Mouse (Mus musculus): ENCODE data around the gene Pakap.

The Pakap gene

DNA sequence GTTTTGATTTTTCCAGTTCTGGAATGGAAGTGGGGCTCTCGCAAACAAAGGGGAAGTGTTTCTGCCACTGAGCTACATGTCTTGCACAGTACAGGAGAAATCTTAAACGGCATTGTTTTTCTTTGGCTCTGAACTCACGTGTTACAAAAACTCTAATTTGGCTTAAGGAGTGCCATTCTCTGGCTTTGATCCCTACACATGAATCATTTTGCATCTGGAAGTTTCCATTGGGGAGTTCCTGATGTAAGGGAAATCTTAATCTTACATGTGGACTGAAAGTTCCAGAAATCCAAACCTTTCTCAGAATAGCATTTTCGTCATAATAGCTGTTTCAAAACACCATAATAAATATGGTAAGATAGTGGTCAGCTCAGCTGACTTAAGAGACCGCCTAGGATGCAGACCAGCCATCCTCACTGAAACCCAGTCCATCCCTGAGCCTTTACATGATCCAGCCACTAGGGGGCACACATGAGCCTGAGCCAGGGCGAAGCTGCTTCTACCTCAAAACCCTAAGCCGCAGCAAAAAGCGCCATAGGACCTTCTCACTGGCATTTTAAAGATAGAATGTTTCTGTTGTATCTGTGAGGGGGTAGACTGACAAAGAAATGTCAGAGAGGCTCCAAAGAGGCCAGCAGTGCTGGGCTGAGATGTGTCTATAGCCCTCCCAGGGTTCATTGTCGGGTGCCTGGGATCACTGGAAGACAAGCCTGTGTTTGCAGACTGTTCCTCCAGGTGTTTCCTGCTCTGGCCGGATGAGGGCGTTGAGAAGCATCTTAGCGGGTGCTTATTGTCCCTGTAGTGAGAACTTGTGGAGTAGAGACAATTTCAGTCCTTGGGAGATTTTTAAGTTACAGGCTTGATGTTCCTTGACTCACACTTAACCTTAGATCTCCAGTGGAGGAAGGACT, 105.3 kb downstream of the Pakap start:
- DNase-seq (ENCODE audit: low spot score in 2 of 2): peak; percentile 42 to 79

DNA sequence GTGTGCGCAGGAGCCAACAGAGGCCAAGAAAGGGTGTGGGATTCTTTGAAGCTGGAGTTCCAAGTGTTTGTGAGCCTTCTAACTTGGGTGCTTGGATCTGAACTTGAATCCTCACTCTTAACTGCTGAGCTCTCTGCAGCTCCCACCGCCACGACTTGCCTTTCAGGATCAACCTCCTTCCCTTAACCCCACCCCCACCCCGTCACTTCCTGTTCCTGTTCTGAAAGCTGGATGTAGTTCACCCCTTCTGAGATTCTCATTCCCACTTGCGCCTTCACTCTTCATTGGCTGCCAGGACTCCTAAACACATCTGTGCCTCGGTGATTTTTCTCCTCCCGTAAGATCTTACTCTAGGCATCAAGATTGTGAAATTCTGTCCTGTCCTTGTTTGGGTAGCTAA, 106.4 kb downstream of the Pakap start:
- DNase-seq (ENCODE audit: low spot score in 2 of 2): no peak

DNA sequence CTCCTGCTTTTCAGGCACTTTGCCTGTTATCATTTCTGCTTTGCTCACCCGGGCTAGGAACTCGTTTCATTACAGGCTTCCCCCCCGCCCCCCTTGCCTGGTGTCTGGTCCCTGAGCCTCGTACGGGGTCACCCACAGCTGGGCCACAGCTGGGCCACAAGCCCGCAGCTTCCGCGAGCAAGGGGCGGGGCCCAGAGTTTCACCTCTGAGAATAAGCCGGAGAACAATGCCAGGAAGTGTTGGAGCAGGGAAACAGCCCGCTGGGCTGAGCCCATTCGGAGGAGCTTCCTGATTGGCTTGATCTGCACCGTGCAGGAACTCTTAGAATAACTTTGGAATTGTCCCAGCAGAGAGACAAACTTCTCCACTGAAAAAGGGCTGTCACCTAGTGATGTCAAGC, 107.4 kb downstream of the Pakap start:
- DNase-seq (ENCODE audit: low spot score in 2 of 2): no peak

DNA sequence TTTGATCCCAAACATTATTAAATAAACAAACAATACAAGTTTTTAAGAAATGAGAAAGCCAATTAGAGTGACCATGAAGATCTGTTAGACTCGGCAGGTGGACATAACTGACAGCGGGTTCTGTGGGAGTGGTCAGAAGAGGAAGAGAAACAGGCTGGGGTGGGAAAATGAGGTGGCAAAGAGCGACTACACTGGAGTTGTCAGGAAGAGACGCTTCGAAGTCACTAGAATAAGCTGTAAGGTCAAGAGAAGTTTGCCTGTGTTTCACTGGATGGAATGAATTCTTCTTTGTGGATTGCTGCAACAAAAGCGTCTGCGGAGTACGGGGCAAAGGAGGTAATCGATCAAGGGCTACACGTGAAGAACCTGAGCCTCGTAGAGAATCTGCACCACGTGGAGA, 109.9 kb downstream of the Pakap start:
- no peak for DNase-seq (ENCODE audit: low spot score in 2 of 2)

DNA sequence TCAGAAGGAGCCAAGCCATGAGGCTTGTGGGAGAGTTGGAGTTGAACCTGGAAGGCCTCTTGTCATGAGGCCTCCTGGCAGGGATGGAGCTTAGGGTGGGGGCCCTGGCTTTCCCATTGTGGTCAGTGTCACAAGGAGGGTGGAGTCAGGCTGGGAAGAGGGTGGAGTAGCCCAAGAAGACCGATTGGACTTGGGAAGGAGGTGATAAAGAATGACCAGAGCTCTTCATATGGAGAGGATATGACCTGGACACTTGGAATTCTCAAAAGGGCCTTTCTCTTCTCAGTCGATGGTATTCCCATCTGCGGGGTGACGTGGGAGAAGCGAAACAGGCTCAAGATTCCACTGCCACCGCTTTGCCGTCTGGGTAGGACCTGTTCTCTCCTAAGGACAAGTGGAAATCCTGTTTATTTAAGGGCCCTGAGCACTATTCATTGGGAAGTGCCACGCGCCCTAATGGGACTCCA, 111.0 kb downstream of the Pakap start:
- no peak for DNase-seq (ENCODE audit: low spot score in 2 of 2)

DNA sequence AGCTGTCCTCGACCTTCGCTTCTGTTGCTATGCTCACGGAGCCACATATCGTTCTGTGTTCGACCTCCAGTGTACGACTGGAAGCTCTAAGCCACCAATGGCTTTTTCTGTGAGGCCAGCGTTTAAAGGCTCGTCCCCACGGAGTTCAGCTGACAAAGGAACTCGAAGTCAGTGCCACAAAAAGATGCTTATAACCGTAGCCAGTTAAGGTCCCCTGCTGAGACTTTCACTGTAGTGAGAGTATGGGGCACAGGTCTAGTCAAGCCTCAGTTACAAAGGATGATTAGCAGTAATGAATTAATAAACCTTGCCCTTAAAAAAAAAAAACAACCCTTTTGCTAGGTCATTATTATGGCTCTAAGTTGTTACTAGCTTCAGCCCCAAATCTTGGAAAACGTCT, 112.2 kb downstream of the Pakap start:
- no peak for DNase-seq (ENCODE audit: low spot score in 2 of 2)

DNA sequence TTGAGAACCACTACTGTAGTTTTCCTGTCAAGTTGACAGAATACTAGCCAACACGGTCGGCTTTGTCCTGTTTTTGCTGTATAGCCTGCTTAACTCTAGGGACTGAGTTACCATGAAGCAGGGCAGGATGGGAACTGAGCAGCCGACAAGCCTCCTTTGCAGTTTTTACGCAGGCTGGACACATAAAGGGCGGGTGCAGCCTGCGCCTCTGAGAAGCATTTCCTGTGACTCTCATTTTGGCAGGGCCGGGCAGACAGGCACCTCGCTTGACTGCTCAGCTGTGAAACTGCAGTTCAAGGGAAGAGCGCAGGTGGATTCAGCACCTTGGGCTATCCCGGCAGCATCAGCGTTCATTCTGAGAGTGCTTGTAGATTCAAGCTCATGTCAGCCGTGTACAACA, 113.5 kb downstream of the Pakap start:
- no peak for DNase-seq (ENCODE audit: low spot score in 2 of 2)

DNA sequence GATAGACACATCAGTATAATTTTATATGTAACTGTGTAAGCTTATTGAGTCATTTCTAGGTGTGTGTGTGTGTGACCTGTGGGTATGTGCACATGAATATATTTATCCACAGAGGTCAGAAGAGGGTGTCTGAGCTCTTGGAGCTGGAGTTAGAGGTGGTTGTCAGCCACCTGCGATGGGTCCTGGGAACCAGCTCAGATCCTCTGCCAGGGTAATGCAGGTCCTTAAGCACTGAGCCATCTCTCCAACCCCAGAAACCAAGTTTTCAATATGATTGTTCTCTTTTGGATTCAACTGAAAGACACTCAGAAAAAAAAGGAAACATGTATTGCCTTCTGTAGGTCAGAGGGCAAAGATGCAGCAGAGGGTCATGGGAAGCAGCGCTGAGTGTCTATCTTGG, 114.4 kb downstream of the Pakap start:
- DNase-seq (ENCODE audit: low spot score in 2 of 2): no peak

DNA sequence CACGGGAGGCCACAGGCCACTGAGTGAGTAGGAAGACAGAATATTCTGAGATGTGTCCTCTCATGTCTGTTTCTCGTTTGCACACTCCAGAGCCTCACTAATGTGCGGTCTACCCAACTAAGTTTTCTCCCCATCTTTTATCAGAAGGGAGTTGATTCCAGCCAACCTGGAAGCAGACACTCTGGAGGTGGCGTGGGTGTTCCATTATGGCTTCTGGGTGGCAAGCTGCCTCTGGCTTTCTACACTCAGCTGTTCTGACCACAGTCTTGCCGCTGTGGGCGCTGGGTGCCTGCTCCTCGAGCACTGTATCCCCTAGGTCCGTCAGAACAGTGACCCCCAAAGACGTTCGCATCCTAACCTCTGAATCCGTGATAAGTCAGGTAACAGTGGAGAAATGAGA, 115.0 kb downstream of the Pakap start:
- DNase-seq (ENCODE audit: low spot score in 2 of 2): no peak

DNA sequence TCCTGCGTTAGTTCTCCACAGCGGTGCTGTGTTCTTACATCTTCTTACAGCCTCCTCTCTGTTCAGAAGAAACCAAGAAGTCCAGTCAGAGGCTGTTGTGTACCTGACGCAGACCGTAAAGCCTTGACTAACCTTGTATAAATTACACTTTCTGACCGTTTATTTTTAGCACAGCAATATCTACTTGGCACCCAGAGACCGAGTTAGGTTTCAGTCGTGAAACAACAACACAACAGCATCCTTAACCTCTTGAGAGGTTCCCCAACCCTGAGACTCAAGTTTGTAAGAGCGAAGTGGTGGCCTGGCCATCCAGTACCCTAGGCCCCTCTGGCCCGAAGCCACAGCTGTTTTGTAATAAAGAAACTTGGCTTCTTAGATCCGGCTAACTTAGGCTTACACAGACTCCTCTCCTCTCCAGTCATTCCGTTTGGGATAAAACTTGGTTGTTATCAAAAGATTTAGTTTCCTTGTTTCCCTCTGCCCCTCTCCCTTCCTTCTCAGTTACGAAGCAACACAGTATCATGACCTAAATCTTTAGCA, 116.8 kb downstream of the Pakap start:
- no peak for DNase-seq (ENCODE audit: low spot score in 2 of 2)

DNA sequence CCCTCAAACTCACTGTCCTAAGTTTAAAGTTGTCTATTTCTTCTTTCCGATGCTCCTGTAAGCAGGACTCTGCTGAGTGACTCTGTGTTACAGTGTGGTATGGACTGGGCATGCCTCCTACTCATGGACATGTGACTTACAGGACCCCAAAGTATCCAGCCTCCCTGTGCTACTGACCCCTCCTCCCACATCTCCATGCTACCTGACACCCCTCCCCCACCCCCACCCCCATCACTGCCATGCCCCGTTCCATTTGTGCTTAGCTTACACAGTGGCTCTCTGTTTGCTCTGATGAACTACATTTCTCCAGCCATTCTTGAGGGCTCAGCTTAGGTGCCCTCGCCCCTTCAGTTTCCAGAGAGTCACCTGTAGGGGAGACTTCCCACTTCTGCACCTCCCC, 118.8 kb downstream of the Pakap start:
- no peak for DNase-seq (ENCODE audit: low spot score in 2 of 2)

DNA sequence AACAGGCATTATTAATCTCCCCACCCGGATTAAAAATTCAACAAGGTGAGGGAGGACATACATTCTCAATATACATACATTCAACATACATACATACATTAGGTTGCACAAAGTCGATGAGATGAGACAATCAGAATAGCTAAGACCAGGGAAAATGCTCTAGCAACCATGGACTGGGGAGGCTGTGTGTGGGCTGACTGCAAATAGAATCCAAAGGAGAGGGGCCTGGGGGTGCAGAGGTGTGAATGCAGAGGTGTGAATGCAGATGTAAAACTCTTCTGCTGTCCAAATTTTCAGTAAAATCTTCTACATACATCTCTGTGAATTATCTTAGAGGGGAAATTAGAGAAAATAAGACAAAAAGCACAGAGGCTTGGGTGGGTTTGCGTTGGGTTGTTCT, 119.6 kb downstream of the Pakap start:
- no peak for DNase-seq (ENCODE audit: low spot score in 2 of 2)

DNA sequence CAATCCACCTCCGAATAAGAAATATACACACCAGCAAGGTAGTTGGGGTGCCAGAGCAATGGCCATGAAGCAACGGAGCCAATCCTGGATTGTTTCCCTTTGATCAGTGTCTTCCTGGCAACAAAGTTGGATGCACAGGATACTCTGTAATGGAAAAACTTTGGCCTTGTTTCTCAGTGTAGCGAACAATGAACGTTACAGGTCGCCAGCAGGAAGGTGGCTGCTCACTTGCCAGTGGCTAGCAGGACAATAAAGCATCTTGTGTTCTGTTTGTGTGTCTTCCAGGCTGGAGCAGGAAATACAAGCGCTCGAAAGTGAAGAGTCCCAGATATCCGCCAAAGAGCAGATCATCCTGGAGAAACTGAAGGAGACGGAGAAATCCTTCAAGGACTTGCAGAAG, 120.2 kb downstream of the Pakap start:
- no peak for DNase-seq (ENCODE audit: low spot score in 2 of 2)

DNA sequence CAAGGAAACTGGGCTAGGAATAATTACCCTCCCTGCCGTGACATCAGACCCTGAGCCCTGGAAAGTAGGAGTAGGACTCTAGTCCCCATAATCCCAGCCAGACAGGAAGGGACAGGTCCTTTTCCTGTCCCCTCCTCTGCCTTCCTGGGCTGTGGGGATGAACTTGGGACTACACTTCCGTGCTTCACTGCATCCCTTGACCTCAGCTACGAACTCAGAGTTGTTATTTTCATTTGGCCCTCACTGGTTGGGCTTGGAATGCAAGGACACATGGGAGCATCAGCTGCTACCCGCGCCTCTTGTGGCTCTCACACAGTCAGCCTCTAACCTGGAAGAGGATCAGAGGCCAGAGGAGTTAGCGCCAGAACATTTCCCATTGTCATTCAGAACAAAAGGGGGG, 122.0 kb downstream of the Pakap start:
- DNase-seq (ENCODE audit: low spot score in 2 of 2): no peak

DNA sequence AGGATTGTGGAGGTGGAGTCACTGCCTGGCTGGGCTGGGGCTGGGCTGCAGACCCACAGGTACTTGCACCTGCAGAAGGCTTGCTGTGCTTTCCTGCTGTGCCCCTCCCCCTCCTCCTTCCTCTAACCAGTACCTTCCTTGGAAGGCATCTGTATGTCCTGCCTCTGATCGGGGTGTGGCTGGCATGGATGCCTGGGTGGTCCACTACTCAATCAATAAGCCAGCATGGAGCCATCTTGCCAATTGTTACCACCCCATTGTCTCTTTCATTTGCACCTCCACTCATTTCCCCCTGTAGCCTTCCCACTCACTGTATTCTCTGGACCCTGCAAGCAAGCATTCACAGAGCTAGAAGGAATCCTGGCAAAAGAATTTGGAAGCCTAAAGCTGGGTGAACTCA, 122.8 kb downstream of the Pakap start:
- DNase-seq (ENCODE audit: low spot score in 2 of 2): no peak

DNA sequence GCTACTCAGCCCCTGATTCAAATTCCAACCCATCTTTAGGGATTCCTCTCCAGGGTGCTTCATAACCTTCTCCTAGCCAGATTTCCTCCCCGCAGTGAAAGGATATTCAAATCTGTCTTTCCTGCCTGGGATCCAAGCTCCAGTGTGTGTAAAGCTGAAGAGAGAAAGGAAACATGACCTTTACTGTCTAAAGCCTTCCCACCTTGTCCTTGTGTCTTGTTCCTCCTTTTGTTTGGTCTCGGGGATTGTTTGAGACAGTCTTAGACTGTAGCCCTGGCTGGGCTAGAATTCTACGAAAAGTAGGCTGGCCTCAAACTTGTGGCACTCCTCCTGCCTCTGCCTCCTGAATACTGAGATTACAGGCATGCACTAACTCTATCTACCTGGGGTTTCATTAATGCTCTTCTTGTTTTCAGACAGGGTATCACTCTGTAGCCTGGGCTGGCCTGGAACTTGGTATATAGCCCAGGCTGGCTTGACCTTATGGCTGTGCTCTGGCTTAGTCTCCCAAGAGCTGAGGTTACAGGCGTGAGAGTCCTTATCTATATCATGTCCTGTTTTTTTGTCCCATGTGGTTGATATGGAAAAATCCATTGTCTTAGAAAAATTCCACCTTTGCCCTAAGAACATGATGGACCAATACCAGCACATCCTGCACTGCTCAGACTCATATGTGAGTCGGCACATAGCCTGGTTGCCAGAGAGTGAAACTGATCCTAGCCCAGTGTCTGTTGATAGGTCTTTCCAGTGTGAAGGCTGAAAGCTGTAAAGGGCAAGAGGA, 126.6 kb downstream of the Pakap start:
- no peak for DNase-seq (ENCODE audit: low spot score in 2 of 2)

DNA sequence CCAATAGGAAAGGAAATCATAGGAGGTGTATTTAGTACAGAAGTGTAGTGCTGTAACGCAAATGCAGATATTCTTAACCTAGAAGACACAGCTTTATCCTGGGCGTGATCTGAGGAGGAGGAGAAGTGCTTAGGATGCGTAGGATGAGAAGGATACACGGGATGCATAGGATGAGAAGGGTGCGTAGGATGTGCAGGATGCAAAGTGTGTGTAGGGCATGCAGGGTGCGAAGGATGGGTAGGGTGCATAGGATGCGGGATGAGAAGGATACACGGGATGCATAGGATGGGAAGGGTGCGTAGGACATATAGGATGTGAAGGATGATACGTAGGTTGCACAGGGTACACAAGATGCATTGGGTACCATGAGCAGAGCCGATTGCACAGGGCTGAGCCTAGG, 129.0 kb downstream of the Pakap start:
- no peak for DNase-seq (ENCODE audit: low spot score in 2 of 2)

DNA sequence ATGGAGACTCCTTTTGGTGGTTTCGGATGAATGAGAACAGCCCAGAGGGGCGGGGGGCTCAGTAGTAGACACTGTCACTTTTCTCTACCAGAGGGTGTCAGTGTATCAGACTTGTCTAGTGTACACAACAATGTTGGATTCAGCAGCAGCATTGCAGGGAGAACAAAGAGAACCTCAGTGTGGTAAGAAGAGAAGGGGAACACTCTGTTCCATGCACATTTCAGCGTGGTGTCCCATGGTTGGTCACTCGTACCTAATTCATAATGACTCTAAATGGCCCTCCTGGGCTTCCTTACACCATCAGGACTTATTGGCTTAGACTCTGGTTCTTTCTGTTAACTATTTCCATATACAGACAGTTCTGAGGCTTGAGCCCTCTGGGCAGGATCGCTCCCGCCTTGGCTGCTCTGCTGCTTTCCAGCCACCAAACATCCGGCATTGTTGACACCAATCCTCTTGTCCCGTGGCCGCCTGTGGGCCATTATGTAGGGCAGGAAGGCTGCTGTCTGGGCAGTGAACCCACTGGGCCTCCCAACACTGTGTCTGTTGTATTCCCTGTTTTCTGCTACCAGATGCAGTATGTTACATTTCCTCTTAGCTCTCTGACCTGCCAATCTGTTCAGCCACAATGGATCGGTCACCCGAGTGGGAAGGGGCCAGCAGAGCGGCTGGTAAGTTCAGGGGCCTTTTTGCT, 130.1 kb downstream of the Pakap start:
- no peak for DNase-seq (ENCODE audit: low spot score in 2 of 2)

DNA sequence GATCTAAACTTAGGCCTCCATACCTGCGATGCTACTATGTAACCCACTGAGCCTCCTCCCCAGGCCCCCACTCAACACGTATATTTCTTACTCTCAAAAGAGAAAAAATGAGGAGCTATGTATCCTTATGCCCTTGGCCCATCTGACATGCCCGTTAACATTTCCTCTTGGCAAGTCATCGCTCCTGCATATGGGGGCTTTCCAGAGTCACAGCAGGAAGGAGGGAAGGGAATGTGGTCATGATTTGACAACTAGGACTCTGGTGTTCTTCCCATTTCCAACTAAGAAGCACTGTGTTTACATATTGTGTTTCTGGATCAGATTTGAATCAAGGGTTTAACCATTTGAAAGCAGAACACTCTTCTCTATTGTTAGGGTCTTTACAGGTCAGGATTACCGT, 133.6 kb downstream of the Pakap start:
- no peak for DNase-seq (ENCODE audit: low spot score in 2 of 2)

DNA sequence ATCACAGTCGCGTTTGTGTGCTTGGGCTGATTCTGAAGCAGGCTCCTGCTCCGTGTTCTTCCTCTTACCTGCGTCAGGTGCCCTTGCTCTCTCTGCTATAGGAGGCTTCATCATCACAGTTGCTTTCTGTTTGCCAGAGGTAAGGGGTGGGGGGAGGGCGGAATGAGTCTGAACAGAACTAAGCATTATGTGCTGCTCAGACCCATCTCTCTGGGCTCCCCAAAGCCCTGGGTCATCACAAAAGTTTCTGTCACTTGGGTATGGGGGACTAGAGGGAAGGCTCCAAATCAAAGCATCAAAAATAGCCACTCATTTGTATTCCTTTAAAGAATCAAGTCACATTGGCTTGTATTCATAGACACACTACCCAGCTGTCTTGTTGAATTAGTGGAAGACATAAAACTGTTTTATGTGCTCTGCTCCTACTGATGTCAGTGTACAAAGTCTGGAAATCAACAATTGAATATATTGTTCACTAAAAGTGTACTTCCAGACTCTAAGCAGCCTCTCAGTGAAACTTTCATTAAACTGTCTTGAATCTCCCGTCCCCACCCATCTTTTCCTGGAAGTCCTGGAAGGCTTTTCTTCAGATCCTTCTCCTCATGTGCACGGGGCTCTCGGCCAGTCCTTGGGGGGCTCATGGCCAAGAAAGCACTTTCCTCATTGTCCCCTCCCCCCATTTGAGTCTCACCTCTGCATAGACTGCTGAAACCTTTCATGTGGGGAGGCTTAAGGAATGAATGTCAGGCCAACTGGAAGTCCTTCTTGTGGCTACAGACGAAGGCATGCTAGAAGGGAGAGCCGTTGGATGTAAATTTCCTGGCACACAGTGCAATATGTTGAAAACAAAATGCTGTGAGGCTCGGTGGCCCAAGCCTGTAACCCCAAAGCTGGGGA, 135.8 kb downstream of the Pakap start:
- no peak for DNase-seq (ENCODE audit: low spot score in 2 of 2)

DNA sequence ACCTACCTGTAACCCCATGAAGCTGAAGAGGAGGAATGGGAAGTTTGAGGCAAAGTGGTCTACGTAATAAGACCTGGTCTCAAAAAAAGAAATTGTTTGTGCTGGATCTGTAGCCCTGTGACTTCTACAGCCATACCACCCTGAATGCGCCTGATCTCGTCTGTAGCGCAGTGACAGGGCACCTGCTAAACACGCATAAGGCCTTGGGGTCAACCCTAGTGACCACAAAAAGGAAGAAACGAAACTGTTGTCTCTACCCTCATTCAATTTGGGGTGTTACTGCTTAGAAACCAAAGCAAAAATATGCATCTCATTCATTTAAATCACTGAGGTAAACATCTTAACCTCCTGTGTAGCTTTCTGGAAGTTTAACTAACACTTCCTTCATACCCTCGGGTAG, 136.6 kb downstream of the Pakap start:
- DNase-seq (ENCODE audit: low spot score in 2 of 2): no peak

Measured in frontal cortex, postnatal 10 days (tissue).